Mouse (Mus musculus) liver, embryonic 14.5 days (tissue): Measurements from ENCODE around the gene Tdrkh.

Experiments used
- CTCF ChIP-seq: IDR thresholded peaks from 2 replicates; pipeline ENCODE4 v1.5.1; 2016; ENCODE audit warnings: antibody characterized with exemption, low read depth, control low read depth
- EP300 ChIP-seq: IDR thresholded peaks from 2 replicates; pipeline ENCODE4 v1.6.1; 2016; ENCODE audit warnings: antibody characterized with exemption, low read depth

- TF ChIP-seq CTCF (no peak), EP300 (no peak)
These were observed 69.8 kb downstream of the Tdrkh start for GRCm38 (mm10) chr3:94482764-94483385.
